Mouse (Mus musculus): ENCODE results near the gene Gm3404.
"Not testable (repeated sequence)": the region's sequence is repeated elsewhere in the genome, so short reads cannot be mapped to it uniquely, and the experiment has no call there.

GRCm38 (mm10) chr5:146502099-146502498 lies 23.5 kb upstream of the Gm3404 start, which contains the start of gene 4930449I24Rik:
- TF ChIP-seq CTCF, EP300 (IDR thresholded peaks at IDR 0.05): not testable (repeated sequence)
